Mouse (Mus musculus) liver, adult 2 months (tissue): ENCODE measurements at regions not wholly inside any gene's neighbourhood (a gene's known extent, or its start where the extent isn't known, plus 50 kb on each side); places are given as distances from the start of the nearest gene placed in this dataset.

ENCODE experiments used
- CTCF ChIP-seq: fragments of 200-500 bp; IDR thresholded peaks from 2 replicates; pipeline ENCODE4 v1.5.1; 2011; ENCODE audit warnings: low read depth, low read length, control low read depth
- POLR2A ChIP-seq: fragments of 200-500 bp; IDR thresholded peaks from 2 replicates; pipeline ENCODE4 v1.6.1; 2011; ENCODE audit warnings: low read length, control low read depth; ENCODE audit not compliant: insufficient read depth; ENCODE audit errors: extremely low read depth

DNA sequence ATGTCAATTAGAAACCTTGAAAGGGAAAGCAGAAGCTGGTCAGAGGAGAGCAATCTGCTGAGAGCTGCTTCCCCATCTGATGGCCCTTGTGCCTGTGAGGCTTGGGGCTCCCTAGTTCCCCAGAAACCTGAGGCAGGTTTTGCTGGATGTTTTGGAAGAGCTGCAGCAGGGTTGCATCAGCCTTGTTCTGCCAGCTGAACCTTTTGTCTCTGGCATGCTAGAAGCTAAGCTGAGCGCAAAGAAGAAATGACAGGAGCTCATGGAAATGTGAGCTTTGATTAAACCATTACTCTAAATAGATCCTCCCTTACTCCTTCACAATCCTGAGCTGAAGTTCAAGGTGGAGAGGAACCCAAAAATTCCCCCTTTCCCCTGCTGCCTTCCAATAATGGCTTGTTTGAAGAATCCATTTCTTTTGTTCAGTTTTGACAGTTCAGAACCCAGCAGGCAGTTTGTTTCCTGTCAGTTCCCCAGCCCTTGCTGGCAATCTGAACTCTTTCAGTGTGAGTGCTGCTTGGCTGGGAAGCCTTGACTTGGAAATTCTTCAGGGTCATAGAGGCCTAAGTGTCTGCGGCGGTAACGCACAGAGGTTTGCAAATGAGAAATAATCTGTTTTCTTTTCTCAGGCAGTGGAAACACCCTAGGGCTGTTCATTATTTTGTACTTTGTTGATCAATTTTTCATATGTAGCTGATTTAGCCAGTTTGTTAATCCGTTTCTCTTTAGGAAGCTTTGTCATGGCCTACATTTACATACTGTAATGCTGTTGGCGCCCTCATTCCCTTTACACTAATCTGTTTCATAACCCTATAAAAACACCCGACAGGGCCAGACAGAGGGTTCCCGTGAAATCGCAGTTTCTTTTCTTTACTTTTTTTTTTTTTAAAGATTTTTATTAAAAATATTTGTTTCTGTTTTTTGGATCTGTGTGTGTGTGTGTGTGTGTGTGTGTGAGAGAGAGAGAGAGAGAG, 493.9 kb downstream of the Otol1 start:
- TF ChIP-seq CTCF (no peak), POLR2A (no peak)
